Mouse (Mus musculus) limb, embryonic 10.5 days (tissue): Measurements from ENCODE around the gene Nptx1. TPM values are rescaled to one million over a fixed set of nuclear protein-coding genes. Genes with fewer than 3 reads are reported as not detected.

Source experiments
- DNase-seq: peaks from one replicate; pipeline ENCODE4 v3.0.0-alpha.2; 2017; ENCODE audit warnings: low spot score
- H3K27ac ChIP-seq: fragments of 300-500 bp; sonication (generic); 2 replicates; pipeline ENCODE4 v1.5.1; 2016; ENCODE audit warnings: mild to moderate bottlenecking
- H3K27me3 ChIP-seq: fragments of 300-500 bp; sonication (generic); 2 replicates; pipeline ENCODE4 v1.6.1; 2016; ENCODE audit warnings: low read depth, mild to moderate bottlenecking; ENCODE audit not compliant: poor library complexity, severe bottlenecking
- H3K36me3 ChIP-seq: fragments of 300-500 bp; sonication (generic); 2 replicates; pipeline ENCODE4 v1.6.1; 2016; ENCODE audit warnings: mild to moderate bottlenecking, moderate library complexity
- H3K4me1 ChIP-seq: fragments of 300-500 bp; sonication (generic); 2 replicates; pipeline ENCODE4 v1.6.1; 2016
- H3K4me3 ChIP-seq: fragments of 300-500 bp; sonication (generic); 2 replicates; pipeline ENCODE4 v1.5.1; 2016; ENCODE audit warnings: mild to moderate bottlenecking, moderate library complexity
- H3K9me3 ChIP-seq: fragments of 300-500 bp; sonication (generic); replicated peaks from 2 replicates; pipeline ENCODE4 v1.6.1; 2016; ENCODE audit warnings: mild to moderate bottlenecking
- WGBS: fragments of 180-500 bp; shearing (Covaris S2); methylation state at CpG from one replicate; pipeline ENCODE4 v1.1.7; 2016; 5-methylcytosine and 5-hydroxymethylcytosine counted together
- polyA plus RNA-seq: library from polyadenylated mRNA; unstranded; fragments of >200 nt; fragmentation: Nextera tagmentation; extraction: Ambion mirVana; gene quantifications from 2 replicates; pipeline ENCODE4 v1.2.1, GENCODE M21; 2016

Nptx1 gene
- polyA plus RNA-seq, 1 experiment from 2014 or later: 0.36 TPM

DNA sequence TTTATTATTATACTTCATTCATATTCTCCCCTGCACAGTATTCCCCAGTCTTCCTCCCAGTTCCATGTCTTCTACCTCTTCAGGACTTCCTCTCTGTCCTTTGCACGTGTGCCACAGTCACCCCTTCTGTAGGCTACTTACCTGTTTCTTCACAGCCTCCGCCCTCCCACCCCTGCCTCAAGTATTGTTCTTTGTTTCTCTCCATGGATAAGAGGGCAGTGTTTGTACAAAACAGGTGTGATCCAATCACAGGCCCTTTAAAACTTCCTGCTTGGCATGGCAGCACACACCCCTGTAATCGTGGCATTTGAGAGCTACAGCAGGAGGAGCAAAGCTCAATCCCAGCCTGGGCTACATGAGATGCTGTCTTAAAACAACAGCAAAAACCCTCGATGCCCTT, 54.0 kb downstream of the Nptx1 start:
- Histone ChIP-seq H3K4me1 (peaks cover 32% of the 10 kb centered on the region), H3K9me3 (no peaks in the 10 kb centered on the region), H3K4me3 (no peak overlapping the region), H3K27me3 (no peaks in the 10 kb centered on the region), H3K27ac (no peak overlapping the region), H3K36me3 (peaks cover 39% of the 10 kb centered on the region)
- no peak for DNase-seq
- 77% methylated on average over 4 of the region's 4 CpGs for WGBS

DNA sequence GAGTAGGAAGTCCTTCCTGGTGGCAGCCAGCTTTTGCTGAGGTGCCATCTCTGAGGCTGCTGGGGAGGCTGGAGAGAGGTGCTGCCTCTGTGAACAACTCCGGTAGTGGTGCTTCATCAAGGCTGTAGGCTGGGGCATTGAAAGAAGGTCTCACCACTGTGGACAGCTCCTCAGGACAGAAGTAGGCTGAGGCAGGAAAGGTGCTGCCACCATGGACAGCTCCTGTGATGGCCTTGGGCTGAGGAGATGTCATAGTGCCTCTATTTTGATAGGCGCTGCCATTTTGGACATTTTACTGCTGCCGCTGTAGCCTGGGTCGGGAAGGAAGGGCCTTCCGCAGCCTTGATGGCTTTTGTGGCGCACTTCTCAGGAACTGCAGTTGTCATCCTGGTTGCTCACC, 54.7 kb downstream of the Nptx1 start:
- Histone ChIP-seq H3K27me3 (no peaks in the 10 kb centered on the region), H3K4me3 (peak overlapping the region; percentile 76), H3K9me3 (no peaks in the 10 kb centered on the region), H3K4me1 (peaks cover 32% of the 10 kb centered on the region), H3K27ac (no peak overlapping the region), H3K36me3 (peaks cover 32% of the 10 kb centered on the region)
- 94% methylated on average over 6 of the region's 6 CpGs for WGBS
- DNase-seq: no peak

DNA sequence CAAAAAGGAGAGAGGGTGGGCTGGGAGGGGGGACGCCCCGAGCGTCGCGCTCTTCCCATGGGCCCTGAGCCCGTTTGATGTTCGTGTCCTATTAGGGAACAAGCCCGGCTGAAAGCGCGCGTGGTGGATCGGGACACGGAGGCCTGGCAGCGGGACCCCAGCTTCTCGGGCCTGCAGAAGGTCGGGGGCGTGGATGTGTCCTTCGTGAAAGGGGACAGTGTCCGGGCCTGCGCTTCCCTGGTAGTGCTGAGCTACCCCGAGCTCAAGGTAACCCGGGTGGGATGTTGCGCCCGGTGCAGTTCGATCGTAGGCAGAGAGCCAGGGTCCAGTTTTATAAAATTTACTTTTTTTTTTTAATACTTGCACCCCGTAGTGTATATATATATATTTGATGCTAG, 55.9 kb downstream of the Nptx1 start:
- peak overlapping the region; percentile 76 for H3K4me3 ChIP-seq
- 6% methylated on average over 27 of the region's 27 CpGs for WGBS
- DNase-seq: no peak
- no peaks in the 10 kb centered on the region for H3K9me3 ChIP-seq
- peaks cover 29% of the 10 kb centered on the region for H3K36me3 ChIP-seq
- H3K27me3 ChIP-seq: no peaks in the 10 kb centered on the region
- H3K27ac ChIP-seq: peak overlapping the region; percentile 96
- H3K4me1 ChIP-seq: peaks cover 32% of the 10 kb centered on the region

DNA sequence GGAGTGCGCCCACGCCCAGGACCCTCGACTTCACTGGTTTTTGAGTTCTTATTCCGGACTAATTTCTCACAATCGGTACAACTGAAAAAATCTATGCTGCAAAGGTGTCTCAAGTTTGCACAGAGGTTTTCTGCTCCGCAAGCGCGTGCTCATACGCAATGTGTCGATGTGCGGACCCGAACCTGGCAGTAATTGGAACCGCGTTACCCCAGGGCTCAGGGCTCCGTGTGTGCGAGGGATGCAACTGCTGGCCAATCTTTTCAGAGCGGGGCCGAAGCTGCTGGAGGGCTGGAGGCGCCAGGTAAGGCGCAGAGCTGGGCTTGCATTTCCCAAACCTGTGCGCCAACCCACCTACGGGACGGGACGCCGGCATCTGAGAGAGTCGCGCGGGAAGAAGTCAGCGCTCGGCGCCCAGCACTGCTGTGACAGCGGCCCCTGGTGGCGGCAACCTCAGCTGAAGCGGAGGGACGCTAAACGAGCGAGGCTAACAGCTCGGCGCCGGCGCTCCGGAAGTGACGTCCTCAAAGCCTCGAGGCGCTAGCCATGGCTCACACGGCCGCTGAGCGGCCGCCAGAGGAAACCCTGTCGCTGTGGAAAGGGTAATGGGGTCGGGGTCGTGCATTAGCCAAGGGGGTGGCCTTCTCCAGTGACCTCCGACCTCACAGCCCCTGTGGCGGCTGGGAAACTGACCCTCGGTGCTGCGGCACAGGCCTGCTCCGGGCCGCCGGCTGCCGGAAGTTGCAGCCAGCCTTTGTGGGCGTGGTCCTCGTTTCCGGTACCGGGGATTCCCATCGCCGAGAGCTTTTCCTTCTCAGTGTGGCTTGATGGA, 56.5 kb downstream of the Nptx1 start, which contains the start of gene Endov:
Endov (plus strand) TSS at position 487 of the 829 bp plus-strand sequence.
- WGBS: under 1% methylated on average over 66 of the region's 66 CpGs
- no peaks in the 10 kb centered on the region for H3K27me3 ChIP-seq
- H3K4me3 ChIP-seq: peak within 1 kb of the TSS; percentile 76
- DNase-seq: peak; percentile 100
- peak within 1 kb of the TSS; percentile 96 for H3K27ac ChIP-seq
- H3K9me3 ChIP-seq: no peaks in the 10 kb centered on the region
- H3K4me1 ChIP-seq: peaks cover 32% of the 10 kb centered on the region
- H3K36me3 ChIP-seq: peaks cover 29% of the 10 kb centered on the region

Other genes with a start within 250 kb of the Nptx1 start
- 503 and 564 TPM in 2 replicates for gene Eif4a3, start 247.7 kb downstream of the Nptx1 start, polyA plus RNA-seq
- gene Card14, start 240.0 kb downstream of the Nptx1 start, polyA plus RNA-seq: 0.08 and 0.30 TPM in 2 replicates
- gene Sgsh, start 192.2 kb downstream of the Nptx1 start, polyA plus RNA-seq: 6.5 and 8.1 TPM in 2 replicates
- gene Slc26a11, start 192.2 kb downstream of the Nptx1 start, polyA plus RNA-seq: 8.9 and 9.4 TPM in 2 replicates
- 1.8 and 2.4 TPM in 2 replicates for gene Rnf213, start 154.7 kb downstream of the Nptx1 start, polyA plus RNA-seq
- 22.7 and 27.2 TPM in 2 replicates for gene Endov, start 56.4 kb downstream of the Nptx1 start, polyA plus RNA-seq
- 17.4 and 17.9 TPM in 2 replicates for gene Rptor, start 55.2 kb upstream of the Nptx1 start, polyA plus RNA-seq